In genomic region chr6:88124551-88124950, GRCm38 (mm10) we compare ENCODE assay signal across 15 mouse cellular contexts. TPM values are rescaled to one million over a fixed set of nuclear protein-coding genes. Genes with fewer than 3 reads are reported as not detected.
A peak's percentile ranks its signal among the peaks of the same experiment; 100 is the strongest.
DNase-seq lines count a peak whose midpoint lies in the region; ATAC-seq and TF ChIP-seq lines count a peak whose summit lies in the region.
"Had no signal": no experiment of that assay in that cellular context is flagged by ENCODE, and none has a peak within 500 bp of the region (broad histone marks: within the 10 kb centered on the region; RNA-seq: fewer than 3 reads in every experiment).

No protein-coding gene starts in this region.

- no peak for TF ChIP-seq POLR2A in MEL (IDR thresholded peaks at IDR 0.05; ENCODE audit: control insufficient read depth in 1 of 2, insufficient read depth in 1 of 2, low read depth in 1 of 2, low read length in 2 of 2, poor library complexity in 1 of 2)

- intact Hi-C loops in left cerebral cortex, postnatal 14 days (cut with DNase I), result loop anchor here (10.0 kb wide), 1 partner anchor 360 kb away; no protein-coding TSS in a partner anchor

- no peaks in the 10 kb centered on the region for H3K9me3 ChIP-seq in lung, embryonic 16.5 days (ENCODE audit: control insufficient read depth, low read length)
- no peaks in the 10 kb centered on the region for H3K9me3 ChIP-seq in E14TG2a.4 (ENCODE audit: low read length)
- H3K9me3 ChIP-seq in MEL (replicated peaks; ENCODE audit: insufficient read depth, low read length), result no peaks in the 10 kb centered on the region
- H3K9me3 ChIP-seq in limb, embryonic 10.5 days (replicated peaks), result no peaks in the 10 kb centered on the region
- H3K9me3 ChIP-seq in heart, embryonic 11.5 days (replicated peaks; ENCODE audit: control insufficient read depth, low read length), result no peaks in the 10 kb centered on the region
- H3K9me3 ChIP-seq: forebrain, embryonic 13.5 days; heart, embryonic 15.5 days; liver, embryonic 13.5 days; midbrain, embryonic 12.5 days had no signal

- ATAC-seq in lung, embryonic 16.5 days (ENCODE audit: low read depth), result peak; percentile 34; the same call in 1 of the 2 replicates
- ATAC-seq in heart, embryonic 11.5 days (replicated peaks; ENCODE audit: insufficient number of reproducible peaks, low FRiP score, low TSS enrichment), result no peak
- ATAC-seq: CD4-positive, CD25-positive, alpha-beta regulatory T cell, adult 4 months had no signal

- H3K79me2 ChIP-seq in MEL (ENCODE audit: control insufficient read depth, insufficient read depth, low read length, poor library complexity), result no peaks in the 10 kb centered on the region

- H3K4me2 ChIP-seq in lung, embryonic 16.5 days (ENCODE audit: low read depth, low read length), result no peak overlapping the region
- no peak overlapping the region for H3K4me2 ChIP-seq in heart, embryonic 11.5 days

- H3K27me3 ChIP-seq in lung, embryonic 16.5 days (ENCODE audit: control insufficient read depth, insufficient read depth, low read depth, low read length), result no peaks in the 10 kb centered on the region
- H3K27me3 ChIP-seq in E14TG2a.4 (ENCODE audit: insufficient read depth, low read length) (peaks cover 6% of the 10 kb centered on the region; the same call in 1 of the 2 replicates), MEL (ENCODE audit: control insufficient read depth in 1 of 2, insufficient read depth in 2 of 2, low read length in 2 of 2) (no peaks in the 10 kb centered on the region)
- 0 out of 2 replicates have a peak, but pooled peaks cover 6% of the 10 kb centered on the region for H3K27me3 ChIP-seq in limb, embryonic 10.5 days (ENCODE audit: low read depth, poor library complexity, severe bottlenecking)
- peaks cover 11% of the 10 kb centered on the region; the same call in 1 of the 2 replicates for H3K27me3 ChIP-seq in heart, embryonic 11.5 days (ENCODE audit: control insufficient read depth, insufficient read depth, low read length)
- H3K27me3 ChIP-seq: liver, embryonic 13.5 days had no signal

- H3K4me1 ChIP-seq in lung, embryonic 16.5 days (replicated peaks; ENCODE audit: control insufficient read depth, insufficient read depth, low read length), result peaks cover 6% of the 10 kb centered on the region; the same call in 1 of the 2 replicates
- H3K4me1 ChIP-seq in E14TG2a.4 (replicated peaks; ENCODE audit: low read depth, low read length) (peaks cover 42% of the 10 kb centered on the region), MEL (ENCODE audit: control insufficient read depth in 1 of 2, insufficient read depth in 2 of 2, low read length in 2 of 2) (peaks cover 0 to 9% of the 10 kb centered on the region in 2 experiments; a peak in 2 of 4 replicates)
- peaks cover 15% of the 10 kb centered on the region for H3K4me1 ChIP-seq in limb, embryonic 10.5 days
- H3K4me1 ChIP-seq in heart, embryonic 11.5 days (ENCODE audit: control insufficient read depth, insufficient read depth, low read length), result peaks cover 4% of the 10 kb centered on the region; the same call in 1 of the 2 replicates

- DNase-seq in lung, postnatal 25 days (ENCODE audit: low spot score), result no peak
- peak; percentile 46 for DNase-seq in MEL (ENCODE audit: low read depth, low spot score)
- DNase-seq in limb, embryonic 10.5 days (ENCODE audit: low spot score), result no peak
- DNase-seq in left cerebral cortex, postnatal 14 days (ENCODE audit: low spot score in 2 of 2), result no peak
- DNase-seq: adrenal gland, adult 8-10 months; cerebellum, adult 8-10 months; right cerebral cortex, postnatal 25 days had no signal

- no peak for TF ChIP-seq CTCF in E14TG2a.4 (conservative IDR thresholded peaks at IDR 0.05; ENCODE audit: low read length)
- TF ChIP-seq CTCF in MEL (IDR thresholded peaks at IDR 0.05 in 2 of 3, conservative IDR thresholded peaks at IDR 0.05 in 1 of 3; ENCODE audit: control insufficient read depth in 1 of 3, insufficient read depth in 1 of 3, low read depth in 2 of 3, low read length in 3 of 3, poor library complexity in 1 of 3, severe bottlenecking in 1 of 3), result no peak

- H3K36me3 ChIP-seq in lung, embryonic 16.5 days (ENCODE audit: control insufficient read depth, insufficient read depth, low read length), result no peaks in the 10 kb centered on the region
- H3K36me3 ChIP-seq in E14TG2a.4 (ENCODE audit: insufficient read depth, low read length), result no peaks in the 10 kb centered on the region
- peaks cover 0 to 2% of the 10 kb centered on the region in 2 experiments; a peak in 1 of 4 replicates for H3K36me3 ChIP-seq in MEL (ENCODE audit: control insufficient read depth in 1 of 2, insufficient read depth in 2 of 2, low read length in 2 of 2)
- no peaks in the 10 kb centered on the region for H3K36me3 ChIP-seq in limb, embryonic 10.5 days
- no peaks in the 10 kb centered on the region for H3K36me3 ChIP-seq in heart, embryonic 11.5 days (ENCODE audit: control insufficient read depth, insufficient read depth, low read length)
- H3K36me3 ChIP-seq: heart, embryonic 15.5 days; liver, embryonic 13.5 days; midbrain, embryonic 12.5 days had no signal

- no peak for TF ChIP-seq EP300 in MEL (IDR thresholded peaks at IDR 0.05; ENCODE audit: low read depth in 1 of 2, low read length in 2 of 2)

- no peak overlapping the region for H3K9ac ChIP-seq in lung, embryonic 16.5 days (ENCODE audit: low read length)
- H3K9ac ChIP-seq in MEL (ENCODE audit: control insufficient read depth, low read depth, low read length, poor library complexity, severe bottlenecking), result peak overlapping the region; percentile 50
- no peak overlapping the region for H3K9ac ChIP-seq in heart, embryonic 11.5 days (ENCODE audit: low read depth, low read length)
- H3K9ac ChIP-seq: forebrain, embryonic 13.5 days; heart, embryonic 15.5 days; midbrain, embryonic 12.5 days had no signal

- TF ChIP-seq RAD21 in MEL (IDR thresholded peaks at IDR 0.05; ENCODE audit: low read depth, low read length), result no peak

- no peak overlapping the region for H3K4me3 ChIP-seq in lung, embryonic 16.5 days (ENCODE audit: low read length)
- H3K4me3 ChIP-seq in E14TG2a.4 (replicated peaks; ENCODE audit: low read length), result peak overlapping the region; percentile 69
- peak overlapping the region in 1 of 2 experiments; percentile 12; a peak in 1 of 4 replicates for H3K4me3 ChIP-seq in MEL (ENCODE audit: control insufficient read depth in 1 of 2, insufficient read depth in 1 of 2, low read depth in 2 of 2, low read length in 2 of 2)
- H3K4me3 ChIP-seq in limb, embryonic 10.5 days, result no peak overlapping the region
- H3K4me3 ChIP-seq in heart, embryonic 11.5 days (ENCODE audit: low read depth, low read length), result no peak overlapping the region
- H3K4me3 ChIP-seq: forebrain, embryonic 13.5 days; midbrain, embryonic 12.5 days had no signal

- no peak overlapping the region for H3K27ac ChIP-seq in lung, embryonic 16.5 days (ENCODE audit: low read length)
- peak overlapping the region; percentile 34 for H3K27ac ChIP-seq in MEL (ENCODE audit: control insufficient read depth, low read depth, low read length)
- peak overlapping the region; percentile 27; the same call in 1 of the 2 replicates for H3K27ac ChIP-seq in limb, embryonic 10.5 days
- H3K27ac ChIP-seq in heart, embryonic 11.5 days (ENCODE audit: low read depth, low read length), result no peak overlapping the region
- H3K27ac ChIP-seq: forebrain, embryonic 13.5 days; heart, embryonic 15.5 days; liver, embryonic 13.5 days; midbrain, embryonic 12.5 days had no signal

- 50% methylated on average over 4 of the region's 4 CpGs for WGBS in lung, embryonic 16.5 days
- WGBS in limb, embryonic 10.5 days, result 76% methylated on average over 4 of the region's 4 CpGs
- WGBS in heart, embryonic 11.5 days (ENCODE audit: insufficient replicate concordance), result 66% methylated on average over 4 of the region's 4 CpGs

TF ChIP-seq in MEL, 35 proteins besides CTCF, POLR2A, EP300 and RAD21:
- TF ChIP-seq ZNF384 (IDR thresholded peaks at IDR 0.05; ENCODE audit: low read depth, low read length), result no peak
- TF ChIP-seq ZMIZ1 (IDR thresholded peaks at IDR 0.05; ENCODE audit: low read depth, low read length), result no peak
- TF ChIP-seq USF2 (IDR thresholded peaks at IDR 0.05; ENCODE audit: borderline replicate concordance in 1 of 2, insufficient read depth in 1 of 2, low read depth in 1 of 2, low read length in 2 of 2), result no peak
- no peak for TF ChIP-seq MEF2A (IDR thresholded peaks at IDR 0.05; ENCODE audit: extremely low read depth, insufficient replicate concordance, low read depth, low read length, poor library complexity, severe bottlenecking)

RNA-seq across cellular contexts. Expression of gene Rpn1, which starts 40.3 kb away (rescaled TPM):
- polyA plus RNA-seq in lung, embryonic 16.5 days (2015; fragmentation: Nextera tagmentation; extraction: Ambion mirVana), result 382 and 419 TPM in 2 replicates
- 284 and 289 TPM in 2 replicates for total RNA-seq in MEL (2012; rRNA removed)
- polyA plus RNA-seq in MEL (2012; ENCODE audit: insufficient read depth in 1 of 2, insufficient read length in 2 of 2, low read depth in 1 of 2, low replicate concordance in 2 of 2, missing spikeins in 1 of 2), result 100 to 1,000 TPM; 361 to 412 TPM
- 324 and 340 TPM in 2 replicates for polyA plus RNA-seq in limb, embryonic 10.5 days (2016; fragmentation: Nextera tagmentation; extraction: Ambion mirVana)
- 100 to 1,000 TPM; 166 to 168 TPM for total RNA-seq in left cerebral cortex, postnatal 14 days (2021)
- polyA plus RNA-seq in heart, embryonic 11.5 days (2014; fragmentation: Nextera tagmentation; extraction: Ambion mirVana), result 234 and 256 TPM in 2 replicates

Comparison
In these comparisons a context has a peak if more than half of its experiments do, and no peak if none do; other contexts are left out.
1. H3K27ac ChIP-seq: peak in MEL (single experiment) and limb, embryonic 10.5 days (single experiment); none in lung, embryonic 16.5 days (single experiment) and heart, embryonic 11.5 days (single experiment).